Mouse (Mus musculus) forebrain, embryonic 16.5 days (tissue): Measurements from ENCODE around the gene 5830411N06Rik. TPM values are rescaled to one million over a fixed set of nuclear protein-coding genes. Genes with fewer than 3 reads are reported as not detected.

Experiments
- ATAC-seq: fragments of 200-750 bp; cut with Nextera tagmentation; 2 replicates; pipeline ENCODE4 v1.8.0; 2017; ENCODE audit warnings: mild to moderate bottlenecking, moderate library complexity
- H3K27ac ChIP-seq: fragments of 300-500 bp; sonication (generic); 2 replicates; pipeline ENCODE4 v1.5.1; 2014; ENCODE audit warnings: low read length, control low read depth
- H3K27me3 ChIP-seq: fragments of 300-500 bp; sonication (generic); replicated peaks from 2 replicates; pipeline ENCODE4 v1.6.1; 2014; ENCODE audit warnings: low read length; ENCODE audit not compliant: control insufficient read depth, insufficient read depth
- H3K36me3 ChIP-seq: fragments of 300-500 bp; sonication (generic); 2 replicates; pipeline ENCODE4 v1.6.1; 2014; ENCODE audit not compliant: control insufficient read depth, insufficient read depth
- H3K4me1 ChIP-seq: fragments of 300-500 bp; sonication (generic); replicated peaks from 2 replicates; pipeline ENCODE4 v1.6.1; 2014; ENCODE audit warnings: low read length; ENCODE audit not compliant: control insufficient read depth, insufficient read depth
- H3K4me2 ChIP-seq: fragments of 300-500 bp; sonication (generic); 2 replicates; pipeline ENCODE4 v1.6.1; 2014; ENCODE audit warnings: mild to moderate bottlenecking, low read length, control low read depth
- H3K4me3 ChIP-seq: fragments of 300-500 bp; sonication (generic); replicated peaks from 2 replicates; pipeline ENCODE4 v1.5.1; 2014; ENCODE audit warnings: mild to moderate bottlenecking, low read length, control low read depth
- H3K9ac ChIP-seq: fragments of 300-500 bp; sonication (generic); replicated peaks from 2 replicates; pipeline ENCODE4 v1.6.1; 2014; ENCODE audit warnings: low read depth, low read length, control low read depth
- H3K9me3 ChIP-seq: fragments of 300-500 bp; sonication (generic); 2 replicates; pipeline ENCODE4 v1.6.1; 2016; ENCODE audit warnings: low read length; ENCODE audit not compliant: control insufficient read depth
- WGBS: fragments of 180-500 bp; shearing (Covaris S2); extraction: QIAGEN DNeasy Blood & Tissue Kit; methylation state at CpG from one replicate; pipeline ENCODE4 v1.1.7; 2014; 5-methylcytosine and 5-hydroxymethylcytosine counted together
- polyA plus RNA-seq: library from polyadenylated mRNA; unstranded; fragments of >200 nt; fragmentation: Nextera tagmentation; extraction: Ambion mirVana; gene quantifications from 2 replicates; pipeline ENCODE4 v1.2.1, GENCODE M21; 2015

Gene 5830411N06Rik
- polyA plus RNA-seq, 1 experiment from 2014 or later = not detected

GRCm38 (mm10) chr7:140321135-140321534 lies 74.1 kb downstream of the 5830411N06Rik start:
- no peak for ATAC-seq
- no peak overlapping the region for H3K4me3 ChIP-seq

DNA sequence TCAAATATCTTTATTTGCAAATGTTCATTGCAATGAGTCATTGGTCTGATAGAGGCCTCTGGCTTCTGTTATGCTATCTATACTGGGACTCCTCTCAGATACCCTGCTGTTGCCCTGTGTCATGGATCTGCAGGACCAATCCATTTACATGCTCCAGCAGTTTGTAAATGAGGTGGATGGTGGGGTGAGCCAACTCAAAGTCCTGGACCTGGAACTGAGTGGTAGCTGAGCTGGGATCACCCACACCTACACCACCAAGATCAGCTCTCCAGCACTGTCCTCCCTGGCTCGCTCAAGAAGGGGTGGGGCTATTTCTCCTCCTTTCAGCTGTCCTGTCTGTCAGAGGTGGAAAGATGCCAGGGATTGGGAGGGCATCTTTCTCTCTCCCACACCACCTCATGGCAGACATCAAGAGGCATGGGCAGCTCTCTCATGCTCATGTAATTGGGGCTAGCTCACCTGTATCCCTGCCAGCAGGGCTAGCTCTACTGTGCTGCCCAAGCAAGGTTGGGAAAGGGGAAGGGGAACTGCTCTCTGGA lies 82.8 kb downstream of the 5830411N06Rik start:
- Histone ChIP-seq H3K27ac (no peak overlapping the region), H3K4me3 (no peak overlapping the region), H3K9me3 (no peaks in the 10 kb centered on the region), H3K9ac (no peak overlapping the region), H3K27me3 (no peaks in the 10 kb centered on the region), H3K4me1 (no peaks in the 10 kb centered on the region), H3K36me3 (no peaks in the 10 kb centered on the region), H3K4me2 (no peak overlapping the region)
- 30% methylated on average over 1 of the region's 1 CpGs for WGBS
- no peak for ATAC-seq

More at GRCm38 (mm10) chr7:140321135-140321534, 74.1 kb downstream of the 5830411N06Rik start:
- no peak overlapping the region for H3K4me2 ChIP-seq
- no peaks in the 10 kb centered on the region for H3K4me1 ChIP-seq
- H3K9me3 ChIP-seq = no peaks in the 10 kb centered on the region
- H3K27me3 ChIP-seq = no peaks in the 10 kb centered on the region
- H3K36me3 ChIP-seq = no peaks in the 10 kb centered on the region
- no peak overlapping the region for H3K27ac ChIP-seq
- H3K9ac ChIP-seq = no peak overlapping the region

- WGBS = 88% methylated on average over 2 of the region's 2 CpGs
- Histone ChIP-seq H3K27ac (no peak within 1 kb of the TSS), H3K36me3 (no peaks in the 10 kb centered on the region), H3K9me3 (no peaks in the 10 kb centered on the region), H3K4me3 (no peak within 1 kb of the TSS), H3K4me2 (no peak within 1 kb of the TSS), H3K27me3 (no peaks in the 10 kb centered on the region), H3K4me1 (no peaks in the 10 kb centered on the region), H3K9ac (no peak within 1 kb of the TSS)
- ATAC-seq = no peak
Measured at GRCm38 (mm10) chr7:140333717-140334116, 86.6 kb downstream of the 5830411N06Rik start, which contains the start of gene Olfr527. Gene Olfr527, plus strand, starts transcription at chr7:140334017.

Other genes starting within 250 kb of the 5830411N06Rik start
- 54.5 and 62.0 TPM in 2 replicates for gene Zfp511, start 210.9 kb upstream of the 5830411N06Rik start, polyA plus RNA-seq
- gene Tubgcp2, start 210.6 kb upstream of the 5830411N06Rik start, polyA plus RNA-seq = 72.7 and 76.3 TPM in 2 replicates
- gene Msx3, start 198.2 kb upstream of the 5830411N06Rik start, polyA plus RNA-seq = 0.62 and 1.7 TPM in 2 replicates
- gene Caly, start 164.7 kb upstream of the 5830411N06Rik start, polyA plus RNA-seq = 116 and 179 TPM in 2 replicates
- gene Prap1, start 153.9 kb upstream of the 5830411N06Rik start, polyA plus RNA-seq = not detected in 2 replicates
- 13.4 and 15.5 TPM in 2 replicates for gene Fuom, start 144.8 kb upstream of the 5830411N06Rik start, polyA plus RNA-seq
- 6.6 and 7.8 TPM in 2 replicates for gene Paox, start 131.5 kb upstream of the 5830411N06Rik start, polyA plus RNA-seq
- 107 and 119 TPM in 2 replicates for gene Echs1, start 130.8 kb upstream of the 5830411N06Rik start, polyA plus RNA-seq
- gene Mtg1, start 109.7 kb upstream of the 5830411N06Rik start, polyA plus RNA-seq = 34.6 and 36.5 TPM in 2 replicates
- gene Sprn, start 92.4 kb upstream of the 5830411N06Rik start, polyA plus RNA-seq = 15.7 and 19.1 TPM in 2 replicates
- not detected in 2 replicates for gene Olfr522, start 82.5 kb upstream of the 5830411N06Rik start, polyA plus RNA-seq
- not detected in 2 replicates for gene Olfr523, start 74.1 kb upstream of the 5830411N06Rik start, polyA plus RNA-seq
- not detected in 2 replicates for gene Olfr524, start 41.3 kb upstream of the 5830411N06Rik start, polyA plus RNA-seq
- not detected in 2 replicates for gene Cd163l1, start 29.0 kb upstream of the 5830411N06Rik start, polyA plus RNA-seq
- not detected in 2 replicates for gene Olfr525, start 73.6 kb downstream of the 5830411N06Rik start, polyA plus RNA-seq
- gene Olfr527, start 86.7 kb downstream of the 5830411N06Rik start, polyA plus RNA-seq = not detected in 2 replicates
- gene Olfr60, start 114.4 kb downstream of the 5830411N06Rik start, polyA plus RNA-seq = not detected in 2 replicates
- not detected in 2 replicates for gene Olfr530, start 129.0 kb downstream of the 5830411N06Rik start, polyA plus RNA-seq
- not detected in 2 replicates for gene Olfr531, start 155.6 kb downstream of the 5830411N06Rik start, polyA plus RNA-seq
- not detected in 2 replicates for gene Olfr532, start 174.4 kb downstream of the 5830411N06Rik start, polyA plus RNA-seq
- gene Olfr533, start 216.1 kb downstream of the 5830411N06Rik start, polyA plus RNA-seq = not detected in 2 replicates
- not detected in 2 replicates for gene Olfr535, start 236.9 kb downstream of the 5830411N06Rik start, polyA plus RNA-seq